Mouse (Mus musculus) limb, embryonic 14.5 days (tissue): ENCODE results near the gene Spata13. TPM values are rescaled to one million over a fixed set of nuclear protein-coding genes. Genes with fewer than 3 reads are reported as not detected.

Experiments
- ATAC-seq: fragments of 200-750 bp; cut with Nextera tagmentation; 2 replicates; pipeline ENCODE4 v1.8.0; 2017; ENCODE audit warnings: low read depth, moderate number of reproducible peaks, moderate TSS enrichment; ENCODE audit not compliant: low FRiP score
- DNase-seq: peaks from one replicate; pipeline ENCODE4 v3.0.0-alpha.2; 2015; ENCODE audit warnings: low spot score
- H3K27ac ChIP-seq: fragments of 300-500 bp; sonication (generic); replicated peaks from 2 replicates; pipeline ENCODE4 v1.5.1; 2014; ENCODE audit warnings: low read depth, mild to moderate bottlenecking, low read length, moderate library complexity, mixed read lengths
- H3K27me3 ChIP-seq: fragments of 300-500 bp; sonication (generic); 2 replicates; pipeline ENCODE4 v1.6.1; 2014; ENCODE audit warnings: low read length, mixed read lengths; ENCODE audit not compliant: control insufficient read depth, insufficient read depth
- H3K36me3 ChIP-seq: fragments of 300-500 bp; sonication (generic); 2 replicates; pipeline ENCODE4 v1.6.1; 2014; ENCODE audit warnings: mild to moderate bottlenecking, low read length, moderate library complexity, mixed read lengths; ENCODE audit not compliant: control insufficient read depth, insufficient read depth
- H3K4me1 ChIP-seq: fragments of 300-500 bp; sonication (generic); 2 replicates; pipeline ENCODE4 v1.6.1; 2014; ENCODE audit warnings: antibody characterized with exemption, low read length, mixed read lengths; ENCODE audit not compliant: control insufficient read depth, insufficient read depth
- H3K4me2 ChIP-seq: fragments of 300-500 bp; sonication (generic); replicated peaks from 2 replicates; pipeline ENCODE4 v1.6.1; 2014; ENCODE audit warnings: low read depth, mild to moderate bottlenecking, low read length, moderate library complexity; ENCODE audit not compliant: severe bottlenecking
- H3K4me3 ChIP-seq: fragments of 300-500 bp; sonication (generic); replicated peaks from 2 replicates; pipeline ENCODE4 v1.5.1; 2014; ENCODE audit warnings: low read length
- H3K9ac ChIP-seq: fragments of 300-500 bp; sonication (generic); 2 replicates; pipeline ENCODE4 v1.6.1; 2014; ENCODE audit warnings: mild to moderate bottlenecking, low read depth, low read length, moderate library complexity; ENCODE audit not compliant: severe bottlenecking
- H3K9me3 ChIP-seq: fragments of 300-500 bp; sonication (generic); 2 replicates; pipeline ENCODE4 v1.6.1; 2016; ENCODE audit warnings: low read length; ENCODE audit not compliant: control insufficient read depth
- POLR2A ChIP-seq: fragments of 200-500 bp; IDR thresholded peaks from 2 replicates; pipeline ENCODE4 v1.8.0; 2012; ENCODE audit warnings: inconsistent platforms, mild to moderate bottlenecking, moderate library complexity, borderline replicate concordance; ENCODE audit not compliant: insufficient read depth, insufficient read length; ENCODE audit errors: extremely low read depth
- WGBS: fragments of 180-500 bp; shearing (Covaris S2); extraction: QIAGEN DNeasy Blood & Tissue Kit; methylation state at CpG from one replicate; pipeline ENCODE4 v1.1.7; 2014; 5-methylcytosine and 5-hydroxymethylcytosine counted together
- polyA plus RNA-seq, 2 experiments: library from polyadenylated mRNA; depleted of rRNA in 1 of 2; stranded (reverse) in 1 of 2; unstranded in 1 of 2; fragments of >200 nt; fragmentation: Nextera tagmentation in 1 of 2; extraction: Ambion mirVana in 1 of 2; gene quantifications; 2 replicates each; pipeline versions ENCODE4 v1.2.1 to v1.2.3; 2012 to 2014

Gene Spata13
- polyA plus RNA-seq, 2 experiments, result 6.8 to 9.5 TPM

DNA sequence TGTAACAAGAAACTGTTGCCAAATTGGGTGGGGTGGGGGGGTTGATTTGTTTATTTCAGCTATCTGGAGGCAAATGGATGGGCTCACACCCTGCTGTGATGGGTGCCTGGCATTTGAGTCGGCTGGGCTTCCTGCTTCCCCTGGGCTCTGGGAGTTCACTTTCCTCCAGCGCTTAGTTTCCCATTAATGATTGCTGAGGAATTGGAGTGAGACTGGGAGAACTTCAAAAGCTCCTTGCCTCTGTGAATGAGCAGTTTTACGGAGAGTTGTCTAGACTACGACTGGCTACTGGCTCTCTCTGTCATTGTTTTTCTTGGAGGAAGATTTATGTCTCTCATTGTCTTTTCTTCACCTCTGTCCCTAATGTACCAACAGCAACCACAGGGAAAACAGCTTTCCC lies 36.2 kb upstream of the Spata13 start:
- H3K4me1 ChIP-seq, result peaks cover 8% of the 10 kb centered on the region
- WGBS, result 8% methylated on average over 4 of the region's 4 CpGs
- no peak for TF ChIP-seq POLR2A
- H3K9me3 ChIP-seq, result no peaks in the 10 kb centered on the region
- no peak overlapping the region for H3K4me3 ChIP-seq
- DNase-seq (no peak), ATAC-seq (no peak)
- H3K4me2 ChIP-seq, result no peak overlapping the region
- H3K36me3 ChIP-seq, result no peaks in the 10 kb centered on the region
- H3K9ac ChIP-seq, result no peak overlapping the region
- no peak overlapping the region for H3K27ac ChIP-seq
- no peaks in the 10 kb centered on the region for H3K27me3 ChIP-seq

DNA sequence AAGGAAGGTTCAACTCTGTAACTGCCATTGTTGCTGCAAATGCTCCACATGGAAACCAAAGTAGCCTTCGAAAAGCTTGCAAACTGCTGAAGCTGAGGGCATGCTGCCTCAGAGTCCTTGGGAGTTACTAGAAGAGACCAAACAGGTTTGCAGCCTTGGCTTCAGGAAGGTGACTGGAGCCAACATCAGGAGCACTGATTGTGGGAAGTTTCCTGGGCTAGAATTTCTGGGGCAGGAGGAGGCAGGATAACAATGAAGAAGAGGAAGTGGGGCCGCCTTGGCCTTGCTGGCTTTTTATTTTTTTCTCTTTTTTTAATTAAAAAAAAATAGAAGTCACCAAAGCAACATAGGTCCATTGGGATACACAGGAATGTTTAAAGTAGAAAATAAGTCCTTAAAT lies 34.8 kb upstream of the Spata13 start:
- no peak for ATAC-seq
- TF ChIP-seq POLR2A, result no peak
- no peak overlapping the region for H3K9ac ChIP-seq
- H3K27me3 ChIP-seq, result no peaks in the 10 kb centered on the region
- no peak overlapping the region for H3K27ac ChIP-seq
- no peak overlapping the region for H3K4me2 ChIP-seq
- H3K4me3 ChIP-seq, result no peak overlapping the region
- H3K4me1 ChIP-seq, result 0 out of 2 replicates have a peak, but pooled peaks cover 2% of the 10 kb centered on the region
- H3K36me3 ChIP-seq, result no peaks in the 10 kb centered on the region
- H3K9me3 ChIP-seq, result no peaks in the 10 kb centered on the region
- DNase-seq, result no peak
- 73% methylated on average over 2 of the region's 2 CpGs for WGBS

DNA sequence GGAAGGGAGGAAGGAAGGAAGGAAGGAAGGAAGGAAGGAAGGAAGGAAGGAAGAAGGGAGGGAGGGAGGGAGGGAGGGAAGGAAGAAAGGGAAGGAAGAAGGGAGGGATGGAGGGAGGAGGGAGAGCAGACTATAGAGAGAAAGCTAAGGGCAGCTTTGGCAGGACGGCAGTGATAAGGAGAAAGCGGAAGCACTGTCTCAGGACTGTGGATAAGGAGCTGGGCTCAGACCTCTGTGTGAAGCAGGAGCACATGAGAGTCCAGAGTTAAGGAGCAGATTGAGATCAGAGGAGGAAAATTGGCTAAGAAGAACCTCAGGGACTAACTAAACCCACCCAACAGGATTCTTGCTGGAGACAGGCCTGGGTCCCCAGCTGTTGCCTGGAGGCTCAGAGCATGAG lies 28.2 kb upstream of the Spata13 start:
- no peaks in the 10 kb centered on the region for H3K27me3 ChIP-seq
- H3K4me3 ChIP-seq, result no peak overlapping the region
- no peaks in the 10 kb centered on the region for H3K9me3 ChIP-seq
- DNase-seq, result no peak
- H3K4me2 ChIP-seq, result no peak overlapping the region
- H3K27ac ChIP-seq, result no peak overlapping the region
- TF ChIP-seq POLR2A, result no peak
- no peak for ATAC-seq
- H3K9ac ChIP-seq, result no peak overlapping the region
- H3K4me1 ChIP-seq, result peaks cover 5% of the 10 kb centered on the region; the same call in 1 of the 2 replicates
- WGBS, result 69% methylated on average over 2 of the region's 2 CpGs
- H3K36me3 ChIP-seq, result no peaks in the 10 kb centered on the region

DNA sequence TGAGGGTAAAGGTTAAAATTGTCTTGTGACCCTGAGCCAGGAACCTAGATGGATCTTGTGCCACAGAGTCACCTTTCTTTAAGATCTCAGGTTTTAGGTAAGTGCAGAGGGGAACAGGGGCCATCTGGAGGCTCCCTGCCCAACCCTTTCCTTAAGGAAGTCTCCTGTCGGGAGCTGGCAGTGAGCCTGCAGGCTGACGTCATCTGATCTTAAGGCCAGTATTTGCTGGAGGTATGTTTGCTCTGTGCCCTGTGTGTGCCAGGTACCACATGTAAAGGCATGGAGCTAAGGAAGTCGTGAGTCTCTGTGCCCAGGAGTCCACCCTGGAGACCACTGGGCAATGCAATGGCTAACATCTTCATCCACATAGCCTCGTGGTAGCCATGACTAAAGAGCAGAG lies 27.6 kb upstream of the Spata13 start:
- DNase-seq, result no peak

DNA sequence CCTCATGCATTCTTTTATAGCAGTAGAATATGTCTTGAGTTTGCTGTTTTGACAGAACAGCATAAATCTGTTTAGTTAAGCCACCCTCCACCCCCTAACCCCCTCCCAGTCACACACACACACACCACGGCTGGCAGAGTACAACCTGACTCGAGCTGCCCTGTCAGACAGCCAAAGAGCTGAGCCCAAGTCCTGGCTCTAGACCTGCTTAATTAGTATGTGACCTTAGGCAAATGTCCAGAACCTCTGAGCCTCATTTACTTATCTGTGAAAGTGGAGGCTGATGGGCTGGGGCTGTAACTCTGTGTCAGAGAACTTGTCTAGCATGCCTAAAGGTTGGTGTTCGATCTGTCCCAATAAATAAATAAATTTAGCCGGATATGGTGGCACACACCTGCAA lies 26.1 kb upstream of the Spata13 start:
- Histone ChIP-seq H3K36me3 (no peaks in the 10 kb centered on the region), H3K27me3 (no peaks in the 10 kb centered on the region), H3K4me1 (peaks cover 5% of the 10 kb centered on the region; the same call in 1 of the 2 replicates), H3K27ac (no peak overlapping the region), H3K9me3 (no peaks in the 10 kb centered on the region), H3K4me2 (no peak overlapping the region), H3K4me3 (no peak overlapping the region), H3K9ac (no peak overlapping the region)
- 69% methylated on average over 4 of the region's 4 CpGs for WGBS
- DNase-seq, result no peak
- no peak for ATAC-seq
- TF ChIP-seq POLR2A, result no peak

More for the DNA sequence above, 27.6 kb upstream of the Spata13 start:
- Histone ChIP-seq H3K36me3 (no peaks in the 10 kb centered on the region), H3K4me3 (no peak overlapping the region), H3K27ac (no peak overlapping the region), H3K27me3 (no peaks in the 10 kb centered on the region), H3K4me1 (peaks cover 5% of the 10 kb centered on the region; the same call in 1 of the 2 replicates), H3K9ac (no peak overlapping the region), H3K9me3 (no peaks in the 10 kb centered on the region), H3K4me2 (no peak overlapping the region)
- no peak for ATAC-seq
- WGBS, result 46% methylated on average over 4 of the region's 4 CpGs
- TF ChIP-seq POLR2A, result no peak

DNA sequence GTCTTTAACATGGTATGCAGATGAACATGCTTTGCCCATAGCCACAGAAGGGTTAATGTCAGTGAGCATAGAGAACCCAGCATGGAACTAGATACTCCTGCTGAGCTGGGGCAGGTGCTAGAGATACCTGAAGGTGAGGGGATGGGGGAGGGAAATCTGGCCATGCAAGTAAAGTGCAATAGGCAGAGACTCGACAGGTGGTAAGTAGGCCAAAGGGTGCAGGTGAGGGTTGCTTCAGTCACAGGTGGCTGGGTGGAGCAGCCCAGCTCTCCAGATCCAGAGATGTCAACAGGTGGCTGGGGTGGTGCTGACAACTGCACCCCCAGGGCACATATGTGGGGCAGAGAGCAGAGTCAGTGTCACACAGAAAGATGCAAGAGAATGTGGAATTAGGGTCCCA lies 24.6 kb upstream of the Spata13 start:
- Histone ChIP-seq H3K4me2 (no peak overlapping the region), H3K36me3 (no peaks in the 10 kb centered on the region), H3K27me3 (no peaks in the 10 kb centered on the region), H3K27ac (no peak overlapping the region), H3K9ac (no peak overlapping the region), H3K4me3 (no peak overlapping the region), H3K9me3 (no peaks in the 10 kb centered on the region), H3K4me1 (peaks cover 5% of the 10 kb centered on the region; the same call in 1 of the 2 replicates)
- no peak for TF ChIP-seq POLR2A
- ATAC-seq (no peak), DNase-seq (no peak)
- 78% methylated on average over 1 of the region's 1 CpGs for WGBS
